Mouse (Mus musculus): ENCODE results near the gene Acot11. TPM values are rescaled to one million over a fixed set of nuclear protein-coding genes. Genes with fewer than 3 reads are reported as not detected.
A peak's percentile ranks its signal among the peaks of the same experiment; 100 is the strongest.
"Not testable (repeated sequence)": the region's sequence is repeated elsewhere in the genome, so short reads cannot be mapped to it uniquely, and the experiment has no call there.

Acot11 gene
- total RNA-seq, 2 experiments from 2014 or later: 5.3 to 7.4 TPM

- DNase-seq: no peak
Measured at GRCm38 (mm10) chr4:106811162-106811561, 6.4 kb upstream of the Acot11 start.

- no peak for DNase-seq
Measured at GRCm38 (mm10) chr4:106810039-106810438, 5.2 kb upstream of the Acot11 start.

GRCm38 (mm10) chr4:106807287-106807686 is 2.5 kb upstream of the Acot11 start:
- DNase-seq: no peak

DNA sequence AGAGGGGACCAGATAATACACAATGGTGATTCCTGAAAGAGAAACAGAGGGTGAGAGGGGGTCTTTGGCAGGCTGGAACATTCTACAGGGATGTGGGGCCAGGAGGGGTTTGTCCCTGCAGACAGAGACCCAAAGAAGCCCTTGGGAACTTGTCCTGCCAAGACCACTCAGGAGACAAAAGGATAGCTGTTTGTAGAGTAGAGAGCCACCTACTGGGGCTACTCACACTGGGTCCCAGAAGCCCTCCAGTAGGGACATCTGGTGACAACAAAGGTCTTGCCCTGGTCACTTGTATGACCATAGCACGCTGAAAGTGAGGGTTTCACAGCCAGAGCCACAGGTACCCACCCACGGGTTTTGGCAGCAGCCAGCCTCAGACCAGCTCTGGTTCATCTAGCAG is 1.1 kb upstream of the Acot11 start:
- DNase-seq: no peak

GRCm38 (mm10) chr4:106804201-106804909 is 443 bp downstream of the Acot11 start:
- no peak for DNase-seq

- DNase-seq: no peak
Measured at GRCm38 (mm10) chr4:106803781-106804180, 1.0 kb downstream of the Acot11 start.

- DNase-seq: peak; percentile 77
Measured at GRCm38 (mm10) chr4:106799772-106800336, 4.9 kb downstream of the Acot11 start.

- no peak for DNase-seq
Measured at GRCm38 (mm10) chr4:106798908-106799546, 5.8 kb downstream of the Acot11 start.

- DNase-seq: no peak
Measured at GRCm38 (mm10) chr4:106795289-106795688, 9.5 kb downstream of the Acot11 start.

DNA sequence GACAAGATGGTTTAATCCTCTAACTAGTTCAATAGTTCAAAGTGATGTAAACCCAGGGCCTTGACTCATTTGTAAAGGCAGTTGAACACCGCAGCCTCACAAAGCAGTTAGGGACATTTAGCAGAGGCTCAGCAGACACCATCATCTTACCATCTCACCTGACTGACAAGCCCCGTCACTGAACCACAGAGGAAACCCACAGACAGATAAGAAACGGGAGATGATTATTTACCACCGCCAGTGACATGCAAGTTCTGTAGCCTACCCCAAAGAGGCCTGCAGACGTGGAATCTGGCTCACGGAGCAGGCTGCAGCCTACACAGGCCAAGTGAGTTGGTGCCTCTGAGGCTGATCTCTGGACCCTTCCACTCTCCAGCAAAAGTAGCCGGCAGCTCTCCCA is 10.6 kb downstream of the Acot11 start:
- no peak for DNase-seq

GRCm38 (mm10) chr4:106793826-106794225 is 11.0 kb downstream of the Acot11 start:
- DNase-seq: not testable (repeated sequence)

- DNase-seq: no peak
Measured at GRCm38 (mm10) chr4:106792276-106792675, 12.5 kb downstream of the Acot11 start.

DNA sequence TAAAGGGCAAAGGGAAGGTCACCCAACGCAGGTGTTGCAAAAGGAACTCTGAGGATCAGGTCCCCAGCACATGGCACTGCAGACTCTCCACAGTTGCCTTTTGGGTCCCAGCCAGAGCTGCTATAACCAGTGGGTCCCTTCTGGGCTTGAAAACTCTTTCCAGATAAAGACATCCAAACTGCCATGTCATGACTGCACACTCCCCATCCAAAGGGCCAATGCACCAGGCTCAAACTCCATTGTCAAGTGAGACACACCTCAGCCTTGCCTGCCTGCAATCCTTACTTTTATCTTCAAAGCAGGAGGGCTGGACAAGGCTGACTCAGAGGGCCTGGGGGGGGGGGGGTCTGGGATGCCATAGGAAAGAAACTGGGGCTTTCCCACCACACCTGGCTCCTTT is 13.9 kb downstream of the Acot11 start:
- no peak for DNase-seq

GRCm38 (mm10) chr4:106790218-106790617 is 14.6 kb downstream of the Acot11 start:
- DNase-seq: not testable (repeated sequence)

DNA sequence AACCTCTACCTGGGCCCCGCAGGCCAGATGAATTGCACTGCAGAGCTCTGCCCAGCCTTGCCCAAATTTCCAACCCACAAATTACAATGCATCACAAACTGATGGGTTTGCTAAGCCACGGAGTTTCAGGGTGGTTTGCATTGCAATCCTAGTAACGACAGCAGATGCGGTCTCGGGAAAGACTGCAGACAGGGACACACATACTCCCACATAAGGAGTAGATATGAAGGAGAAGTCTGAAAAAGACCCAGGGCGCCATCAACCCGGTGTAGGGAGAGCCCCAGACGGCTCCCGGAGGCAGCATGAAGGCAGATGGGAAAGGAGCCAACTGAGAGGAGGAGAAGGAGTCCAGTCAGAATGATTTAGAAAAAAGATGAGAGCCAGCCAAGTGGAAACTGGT is 15.1 kb downstream of the Acot11 start:
- DNase-seq: no peak

DNA sequence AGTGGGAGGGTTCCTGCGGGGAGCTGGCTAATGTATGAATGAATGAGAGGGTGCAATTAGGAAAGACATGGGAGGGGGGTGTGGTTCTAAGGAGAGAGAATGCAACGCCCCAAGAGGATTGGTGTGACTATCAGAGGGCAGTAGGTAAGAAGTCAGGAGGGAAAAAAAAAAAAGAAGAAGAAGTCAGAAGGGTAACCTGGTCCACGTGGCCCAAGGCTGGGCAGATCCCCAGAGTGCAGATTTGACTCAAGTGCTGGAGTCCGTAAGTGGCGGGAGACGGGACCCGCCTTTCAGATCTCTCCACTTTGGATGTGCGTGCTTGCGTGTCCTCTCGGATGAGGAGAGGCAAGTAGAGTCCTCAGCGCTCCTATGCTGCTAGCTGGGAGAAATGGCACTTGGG is 16.2 kb downstream of the Acot11 start:
- no peak for DNase-seq

DNA sequence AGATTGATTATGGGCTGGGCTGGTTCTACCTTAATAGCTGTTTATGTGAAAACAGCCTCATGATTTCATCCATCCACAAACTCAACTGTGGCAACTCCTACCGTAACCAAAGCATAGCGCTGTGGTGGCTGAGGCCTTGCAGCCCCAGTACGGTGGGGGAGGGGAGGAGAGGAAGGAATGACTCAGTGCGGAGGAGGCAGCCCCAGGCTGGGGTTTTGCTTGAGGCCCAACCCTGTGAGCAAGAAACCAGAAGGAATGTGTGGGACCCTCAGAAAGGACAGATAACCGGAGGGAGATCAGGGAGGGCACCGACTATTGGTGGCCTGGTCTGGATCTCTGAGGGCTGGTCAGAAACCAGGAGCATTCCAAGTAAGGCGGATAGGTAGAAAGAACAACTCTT is 17.0 kb downstream of the Acot11 start:
- peak; percentile 40 for DNase-seq

DNA sequence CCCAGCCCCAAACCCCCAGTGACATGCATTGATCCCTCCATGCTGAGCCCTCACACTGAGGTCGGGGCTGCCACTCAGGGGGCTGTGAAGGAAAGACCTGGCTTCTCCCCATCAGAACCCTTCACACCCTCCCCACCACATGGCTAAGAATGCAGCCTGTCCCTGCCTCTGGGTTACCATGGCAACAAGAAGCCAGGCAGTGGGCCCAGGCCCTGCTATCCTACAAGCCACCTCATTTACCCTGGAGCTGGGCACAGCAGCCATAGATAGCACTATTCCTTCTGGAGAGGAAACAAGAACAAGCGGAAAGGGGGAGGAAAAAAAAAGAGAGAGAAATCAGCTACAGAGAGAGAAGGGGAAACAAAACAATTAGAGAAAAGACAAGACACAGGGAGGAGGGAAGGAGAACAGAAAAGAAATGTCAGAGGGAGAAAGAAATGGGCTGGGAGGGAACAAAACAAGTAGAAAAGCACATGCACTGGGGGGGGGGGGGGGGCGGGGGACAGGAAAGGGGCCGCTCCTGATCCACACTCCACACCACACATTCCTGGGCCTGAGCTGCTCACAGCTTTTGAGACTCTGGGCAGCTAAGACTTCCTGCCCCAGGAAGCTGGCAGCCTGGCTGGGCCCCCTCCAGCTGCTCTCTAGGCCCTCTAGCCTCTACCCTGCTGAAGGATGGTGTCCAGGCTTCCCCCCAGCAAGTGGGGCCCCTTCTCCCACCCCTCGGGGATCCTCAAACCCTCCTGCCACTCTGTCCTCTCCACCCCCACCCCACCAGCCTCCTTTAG is 18.9 kb downstream of the Acot11 start:
- peak; percentile 51 for DNase-seq

- DNase-seq: no peak
Measured at GRCm38 (mm10) chr4:106785345-106785744, 19.5 kb downstream of the Acot11 start.

DNA sequence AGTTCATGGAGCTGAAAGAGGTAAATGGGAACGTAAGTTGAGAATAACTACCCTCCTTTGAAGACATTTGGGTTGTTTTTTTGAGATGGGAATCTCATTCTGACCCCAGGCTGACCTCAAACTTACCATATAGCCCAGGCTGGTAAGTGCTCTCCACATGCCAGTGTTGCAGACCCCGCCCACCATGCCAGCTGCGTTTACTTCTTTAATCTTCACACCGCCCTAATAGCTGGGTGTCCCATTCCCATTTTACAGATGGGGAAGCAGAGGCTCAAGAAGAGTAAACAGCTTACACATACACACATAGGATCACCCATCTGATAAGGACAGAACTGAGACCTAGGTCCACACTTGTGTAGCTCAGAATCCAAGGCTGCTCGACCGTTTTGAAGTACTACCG is 20.0 kb downstream of the Acot11 start:
- no peak for DNase-seq

GRCm38 (mm10) chr4:106783137-106783536 is 21.7 kb downstream of the Acot11 start:
- DNase-seq: no peak

- no peak for DNase-seq
Measured at GRCm38 (mm10) chr4:106780045-106780444, 24.8 kb downstream of the Acot11 start.

All from gastrocnemius, postnatal 10 days (tissue).